Mouse (Mus musculus) forebrain, embryonic 11.5 days (tissue): ENCODE measurements around the gene Mpg. TPM values are rescaled to one million over a fixed set of nuclear protein-coding genes. Genes with fewer than 3 reads are reported as not detected.

Experiments
- ATAC-seq: fragments of 200-750 bp; cut with Nextera tagmentation; replicated peaks from 2 replicates; pipeline ENCODE4 v1.8.0; 2017; ENCODE audit warnings: moderate TSS enrichment; ENCODE audit not compliant: low FRiP score
- DNase-seq: peaks from one replicate; pipeline ENCODE4 v3.0.0-alpha.2; 2017; ENCODE audit warnings: low spot score
- H3K27ac ChIP-seq: fragments of 300-500 bp; sonication (generic); 2 replicates; pipeline ENCODE4 v1.5.1; 2014; ENCODE audit warnings: low read depth, low read length
- H3K27me3 ChIP-seq: fragments of 300-500 bp; sonication (generic); 2 replicates; pipeline ENCODE4 v1.6.1; 2014; ENCODE audit warnings: mild to moderate bottlenecking, low read length, mixed read lengths; ENCODE audit not compliant: control insufficient read depth, insufficient read depth
- H3K36me3 ChIP-seq: fragments of 300-500 bp; sonication (generic); 2 replicates; pipeline ENCODE4 v1.6.1; 2014; ENCODE audit warnings: mild to moderate bottlenecking, low read length, moderate library complexity, mixed read lengths; ENCODE audit not compliant: control insufficient read depth, insufficient read depth
- H3K4me1 ChIP-seq: fragments of 300-500 bp; sonication (generic); replicated peaks from 2 replicates; pipeline ENCODE4 v1.6.1; 2014; ENCODE audit warnings: low read length, mixed read lengths; ENCODE audit not compliant: control insufficient read depth, insufficient read depth
- H3K4me2 ChIP-seq: fragments of 300-500 bp; sonication (generic); 2 replicates; pipeline ENCODE4 v1.6.1; 2014; ENCODE audit warnings: low read depth, mild to moderate bottlenecking, low read length, moderate library complexity, mixed read lengths; ENCODE audit not compliant: severe bottlenecking
- H3K4me3 ChIP-seq: fragments of 300-500 bp; sonication (generic); 2 replicates; pipeline ENCODE4 v1.5.1; 2014; ENCODE audit warnings: low read depth, low read length
- H3K9ac ChIP-seq: fragments of 300-500 bp; sonication (generic); 2 replicates; pipeline ENCODE4 v1.6.1; 2014; ENCODE audit warnings: low read length
- H3K9me3 ChIP-seq: fragments of 300-500 bp; sonication (generic); 2 replicates; pipeline ENCODE4 v1.6.1; 2016; ENCODE audit warnings: low read length, mixed read lengths; ENCODE audit not compliant: control insufficient read depth
- WGBS: fragments of 180-500 bp; shearing (Covaris S2); extraction: QIAGEN DNeasy Blood & Tissue Kit; methylation state at CpG from one replicate; pipeline ENCODE4 v1.1.7; 2014; 5-methylcytosine and 5-hydroxymethylcytosine counted together
- polyA plus RNA-seq: library from polyadenylated mRNA; unstranded; fragments of >200 nt; fragmentation: Nextera tagmentation; extraction: Ambion mirVana; gene quantifications from 2 replicates; pipeline ENCODE4 v1.2.1, GENCODE M21; 2014

The Mpg gene
- polyA plus RNA-seq, 1 experiment from 2014 or later = 28.0 TPM

- Histone ChIP-seq H3K4me1 (no peaks in the 10 kb centered on the region; the same call in 1 of the 2 replicates), H3K9me3 (no peaks in the 10 kb centered on the region), H3K4me2 (no peak overlapping the region), H3K27me3 (no peaks in the 10 kb centered on the region), H3K36me3 (no peaks in the 10 kb centered on the region), H3K9ac (no peak overlapping the region), H3K4me3 (no peak overlapping the region), H3K27ac (no peak overlapping the region)
- ATAC-seq (no peak), DNase-seq (no peak)
- 91% methylated on average over 6 of the region's 6 CpGs for WGBS
Observed at GRCm38 (mm10) chr11:32266194-32266593, 39.9 kb downstream of the Mpg start.

GRCm38 (mm10) chr11:32266776-32267175, 40.5 kb downstream of the Mpg start:
- ATAC-seq = no peak

GRCm38 (mm10) chr11:32267188-32267884, 41.0 kb downstream of the Mpg start, which contains the start of gene Nprl3:
Gene Nprl3, minus strand, starts transcription at chr11:32267707.
- Histone ChIP-seq H3K4me2 (peak within 1 kb of the TSS; percentile 70), H3K4me3 (peak within 1 kb of the TSS; percentile 73), H3K9ac (peak within 1 kb of the TSS; percentile 95), H3K27ac (peak within 1 kb of the TSS; percentile 92), H3K4me1 (no peaks in the 10 kb centered on the region; the same call in 1 of the 2 replicates), H3K36me3 (no peaks in the 10 kb centered on the region), H3K27me3 (no peaks in the 10 kb centered on the region), H3K9me3 (no peaks in the 10 kb centered on the region)
- peak; percentile 97 for DNase-seq
- 1% methylated on average over 54 of the region's 54 CpGs for WGBS
- peak; percentile 99 for ATAC-seq

More at GRCm38 (mm10) chr11:32266776-32267175, 40.5 kb downstream of the Mpg start:
- Histone ChIP-seq H3K9me3 (no peaks in the 10 kb centered on the region), H3K27me3 (no peaks in the 10 kb centered on the region), H3K4me3 (peak overlapping the region; percentile 73), H3K4me2 (peak overlapping the region; percentile 70), H3K9ac (peak overlapping the region; percentile 95), H3K4me1 (no peaks in the 10 kb centered on the region; the same call in 1 of the 2 replicates), H3K36me3 (no peaks in the 10 kb centered on the region), H3K27ac (peak overlapping the region; percentile 92)
- WGBS = 35% methylated on average over 6 of the region's 6 CpGs
- DNase-seq = no peak

GRCm38 (mm10) chr11:32267964-32268363, 41.7 kb downstream of the Mpg start:
- Histone ChIP-seq H3K4me2 (peak overlapping the region; percentile 70), H3K27me3 (no peaks in the 10 kb centered on the region), H3K27ac (no peak overlapping the region), H3K9me3 (no peaks in the 10 kb centered on the region), H3K4me1 (no peaks in the 10 kb centered on the region; the same call in 1 of the 2 replicates), H3K4me3 (peak overlapping the region; percentile 73; the same call in 1 of the 2 replicates), H3K9ac (peak overlapping the region; percentile 95), H3K36me3 (no peaks in the 10 kb centered on the region)
- ATAC-seq (peak; percentile 45), DNase-seq (no peak)
- WGBS = 23% methylated on average over 5 of the region's 5 CpGs

- H3K4me3 ChIP-seq = no peak overlapping the region
- 81% methylated on average over 5 of the region's 5 CpGs for WGBS
- no peaks in the 10 kb centered on the region for H3K9me3 ChIP-seq
- no peak overlapping the region for H3K4me2 ChIP-seq
- H3K36me3 ChIP-seq = no peaks in the 10 kb centered on the region
- DNase-seq = no peak
- no peak overlapping the region for H3K27ac ChIP-seq
- no peak overlapping the region for H3K9ac ChIP-seq
- H3K27me3 ChIP-seq = no peaks in the 10 kb centered on the region
- ATAC-seq = no peak
- no peaks in the 10 kb centered on the region; the same call in 1 of the 2 replicates for H3K4me1 ChIP-seq
Observed at GRCm38 (mm10) chr11:32268952-32269351, 42.6 kb downstream of the Mpg start.

- Histone ChIP-seq H3K4me3 (no peak overlapping the region), H3K9me3 (no peaks in the 10 kb centered on the region), H3K36me3 (no peaks in the 10 kb centered on the region), H3K27me3 (no peaks in the 10 kb centered on the region), H3K27ac (no peak overlapping the region), H3K9ac (no peak overlapping the region), H3K4me1 (no peaks in the 10 kb centered on the region; the same call in 1 of the 2 replicates), H3K4me2 (no peak overlapping the region)
- WGBS = 62% methylated on average over 4 of the region's 4 CpGs
- no peak for ATAC-seq
- DNase-seq = no peak
Observed at GRCm38 (mm10) chr11:32271178-32271577, 44.9 kb downstream of the Mpg start.

GRCm38 (mm10) chr11:32276347-32276746, 50.0 kb downstream of the Mpg start, which contains the start of gene Hba-x:
Gene Hba-x, plus strand, starts transcription at chr11:32276400.
- Histone ChIP-seq H3K4me3 (no peak within 1 kb of the TSS), H3K9me3 (no peaks in the 10 kb centered on the region), H3K36me3 (no peaks in the 10 kb centered on the region), H3K27ac (no peak within 1 kb of the TSS), H3K27me3 (no peaks in the 10 kb centered on the region), H3K4me2 (no peak within 1 kb of the TSS), H3K9ac (no peak within 1 kb of the TSS), H3K4me1 (no peaks in the 10 kb centered on the region)
- ATAC-seq (no peak; the same call in 1 of the 2 replicates), DNase-seq (no peak)
- WGBS = 62% methylated on average over 3 of the region's 3 CpGs

GRCm38 (mm10) chr11:32277736-32278457, 51.6 kb downstream of the Mpg start:
- H3K9me3 ChIP-seq = no peaks in the 10 kb centered on the region
- H3K27me3 ChIP-seq = no peaks in the 10 kb centered on the region
- WGBS = 81% methylated on average over 21 of the region's 21 CpGs
- H3K9ac ChIP-seq = no peak overlapping the region
- H3K36me3 ChIP-seq = no peaks in the 10 kb centered on the region
- H3K4me1 ChIP-seq = no peaks in the 10 kb centered on the region
- H3K4me3 ChIP-seq = no peak overlapping the region
- ATAC-seq (peak; percentile 63), DNase-seq (peak; percentile 65)
- H3K4me2 ChIP-seq = no peak overlapping the region
- no peak overlapping the region for H3K27ac ChIP-seq
